ENCODE assay signal across 7 mouse cellular contexts in the genomic region with DNA sequence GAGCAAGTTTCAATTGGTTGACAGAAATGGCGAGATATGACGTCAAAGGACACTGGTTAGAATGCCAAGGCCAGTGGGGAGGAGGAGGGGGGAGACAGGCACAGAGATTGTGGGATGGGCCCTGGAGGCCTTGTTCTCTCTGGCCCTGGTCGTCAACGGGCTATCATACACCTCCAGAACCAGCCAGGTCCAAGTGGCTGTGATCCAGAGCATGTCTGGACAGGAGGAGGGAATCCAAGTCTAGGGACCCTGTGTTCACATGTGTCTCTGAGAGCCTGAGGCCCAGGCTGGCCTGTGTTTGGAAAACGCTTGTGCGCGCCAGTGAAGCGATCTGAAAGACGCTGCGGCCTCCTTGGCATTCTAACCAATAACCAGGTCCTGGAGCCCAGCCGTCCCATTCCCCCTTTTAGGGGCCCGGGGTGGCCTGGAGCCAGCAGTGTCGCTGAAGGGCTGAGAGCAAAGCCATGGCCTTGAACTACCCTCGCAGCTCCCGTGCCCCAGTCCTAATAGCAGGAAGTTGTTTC.
DNase-seq lines count a peak whose midpoint lies in the region; ATAC-seq lines count a peak whose summit lies in the region.

No protein-coding gene starts in this region.

- WGBS in forebrain, embryonic 16.5 days, result 12% methylated on average over 15 of the region's 15 CpGs

- H3K9ac ChIP-seq in forebrain, embryonic 16.5 days (replicated peaks; ENCODE audit: low read depth, low read length), result peak overlapping the region; percentile 100

- H3K9me3 ChIP-seq in forebrain, embryonic 16.5 days (ENCODE audit: control insufficient read depth, low read length), result no peaks in the 10 kb centered on the region

- peak overlapping the region; percentile 98 for H3K4me2 ChIP-seq in forebrain, embryonic 16.5 days (ENCODE audit: low read length)

- H3K36me3 ChIP-seq in forebrain, embryonic 16.5 days (ENCODE audit: control insufficient read depth, insufficient read depth), result no peaks in the 10 kb centered on the region

- peaks cover 40% of the 10 kb centered on the region for H3K4me1 ChIP-seq in forebrain, embryonic 16.5 days (replicated peaks; ENCODE audit: control insufficient read depth, insufficient read depth, low read length)

- peak overlapping the region; percentile 88 for H3K4me3 ChIP-seq in forebrain, embryonic 16.5 days (replicated peaks; ENCODE audit: low read length)

- ATAC-seq in forebrain, embryonic 16.5 days, result peak; percentile 54

- peak overlapping the region; percentile 100 for H3K27ac ChIP-seq in forebrain, embryonic 16.5 days (ENCODE audit: low read length)

- no peaks in the 10 kb centered on the region for H3K27me3 ChIP-seq in forebrain, embryonic 16.5 days (replicated peaks; ENCODE audit: control insufficient read depth, insufficient read depth, low read length)

- peak; percentile 91 for DNase-seq in adipocyte (ENCODE audit: low spot score)
- peak; percentile 81 for DNase-seq in cerebellum, adult 11 months
- peak; percentile 78 to 85 for DNase-seq in heart, postnatal 14 days
- peak; percentile 80 to 83 for DNase-seq in layer of hippocampus, adult 8-10 months (ENCODE audit: low spot score in 2 of 2)
- DNase-seq in lung, postnatal 10 days, result peak; percentile 89
- peak; percentile 78 for DNase-seq in right cerebral cortex, postnatal 25 days

- intact Hi-C loops in heart, postnatal 14 days (cut with DNase I), result loop anchor here (2.0 kb wide), 1 partner anchor 15 kb away; no protein-coding TSS in a partner anchor

Comparison
In these comparisons a context has a peak if more than half of its experiments do, and no peak if none do; other contexts are left out.
1. Peak in every context shown above with its lines: DNase-seq, ATAC-seq, H3K4me3 ChIP-seq and H3K27ac ChIP-seq.